Mouse (Mus musculus): ENCODE measurements around the gene Notum.

- TF ChIP-seq CTCF (IDR thresholded peaks at IDR 0.05): no peak
- TF ChIP-seq POLR2A (IDR thresholded peaks at IDR 0.05; ENCODE audit: insufficient read depth, low read depth, low read length): no peak
Measured at GRCm38 (mm10) chr11:120634810-120635209, 26.2 kb downstream of the Notum start.

Data from heart, adult 2 months (tissue).